Mouse (Mus musculus) heart, adult 2 months (tissue): ENCODE results near the gene Uqcrc2.

ENCODE experiments used
- CTCF ChIP-seq: fragments of 200-600 bp; IDR thresholded peaks from 2 replicates; pipeline ENCODE4 v1.8.1; 2022; ENCODE audit warnings: antibody characterized with exemption, mild to moderate bottlenecking, moderate library complexity
- POLR2A ChIP-seq: fragments of 200-500 bp; IDR thresholded peaks from 2 replicates; pipeline ENCODE4 v1.6.1; 2011; ENCODE audit warnings: mild to moderate bottlenecking, low read depth, low read length, control low read depth; ENCODE audit not compliant: insufficient read depth

DNA sequence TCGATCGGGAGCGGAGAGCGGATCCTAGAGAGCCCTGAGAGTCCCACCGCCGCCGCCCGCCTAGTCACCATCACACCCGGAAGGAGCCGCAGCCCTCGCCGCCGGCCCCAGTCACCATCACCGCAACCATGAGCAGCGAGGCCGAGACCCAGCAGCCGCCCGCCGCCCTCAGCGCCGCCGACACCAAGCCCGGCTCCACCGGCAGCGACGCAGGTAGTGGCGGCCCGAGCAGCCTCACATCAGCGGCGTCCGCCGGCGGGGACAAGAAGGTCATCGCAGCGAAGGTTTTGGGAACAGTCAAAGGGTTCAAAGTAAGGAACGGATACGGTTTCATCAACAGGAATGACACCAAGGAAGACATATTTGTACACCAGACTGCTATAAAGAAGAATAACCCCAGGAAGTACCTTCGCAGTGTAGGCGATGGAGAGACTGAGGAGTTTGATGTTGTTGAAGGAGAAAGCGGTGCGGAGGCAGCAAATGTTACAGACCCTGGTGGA, 37.2 kb upstream of the Uqcrc2 start:
- TF ChIP-seq CTCF: no peak
- no peak for TF ChIP-seq POLR2A
